Mouse (Mus musculus): ENCODE data around the gene Dnaja4.

The Dnaja4 gene

GRCm38 (mm10) chr9:54708085-54708484 is 9.4 kb downstream of the Dnaja4 start:
- 0 out of 2 replicates have a peak, but pooled peaks cover 1% of the 10 kb centered on the region for H3K27me3 ChIP-seq (ENCODE audit: control insufficient read depth, insufficient read depth, low read length, poor library complexity, severe bottlenecking)
- DNase-seq (ENCODE audit: low read depth, low spot score): no peak
- peaks cover 1% of the 10 kb centered on the region; the same call in 1 of the 2 replicates for H3K36me3 ChIP-seq (ENCODE audit: control insufficient read depth, insufficient read depth, low read length, poor library complexity, severe bottlenecking)

GRCm38 (mm10) chr9:54715776-54716175 is 17.1 kb downstream of the Dnaja4 start:
- Histone ChIP-seq H3K27me3 (ENCODE audit: control insufficient read depth, insufficient read depth, low read length, poor library complexity, severe bottlenecking) (no peaks in the 10 kb centered on the region), H3K36me3 (ENCODE audit: control insufficient read depth, insufficient read depth, low read length, poor library complexity, severe bottlenecking) (peaks cover 16% of the 10 kb centered on the region)
- DNase-seq (ENCODE audit: low read depth, low spot score): no peak

GRCm38 (mm10) chr9:54717527-54717926 is 18.9 kb downstream of the Dnaja4 start:
- no peak for DNase-seq (ENCODE audit: low read depth, low spot score)
- Histone ChIP-seq H3K27me3 (ENCODE audit: control insufficient read depth, insufficient read depth, low read length, poor library complexity, severe bottlenecking) (no peaks in the 10 kb centered on the region), H3K36me3 (ENCODE audit: control insufficient read depth, insufficient read depth, low read length, poor library complexity, severe bottlenecking) (peaks cover 19% of the 10 kb centered on the region)

- Histone ChIP-seq H3K36me3 (ENCODE audit: control insufficient read depth, insufficient read depth, low read length, poor library complexity, severe bottlenecking) (peaks cover 13% of the 10 kb centered on the region), H3K27me3 (ENCODE audit: control insufficient read depth, insufficient read depth, low read length, poor library complexity, severe bottlenecking) (no peaks in the 10 kb centered on the region)
- no peak for DNase-seq (ENCODE audit: low read depth, low spot score)
Measured at GRCm38 (mm10) chr9:54722156-54722555, 23.5 kb downstream of the Dnaja4 start.

GRCm38 (mm10) chr9:54722596-54722995 is 23.9 kb downstream of the Dnaja4 start:
- peaks cover 14% of the 10 kb centered on the region for H3K36me3 ChIP-seq (ENCODE audit: control insufficient read depth, insufficient read depth, low read length, poor library complexity, severe bottlenecking)
- no peak for DNase-seq (ENCODE audit: low read depth, low spot score)
- H3K27me3 ChIP-seq (ENCODE audit: control insufficient read depth, insufficient read depth, low read length, poor library complexity, severe bottlenecking): no peaks in the 10 kb centered on the region

- H3K36me3 ChIP-seq (ENCODE audit: control insufficient read depth, insufficient read depth, low read length, poor library complexity, severe bottlenecking): peaks cover 13% of the 10 kb centered on the region
- DNase-seq (ENCODE audit: low read depth, low spot score): no peak
- no peaks in the 10 kb centered on the region; the same call in 1 of the 2 replicates for H3K27me3 ChIP-seq (ENCODE audit: control insufficient read depth, insufficient read depth, low read length, poor library complexity, severe bottlenecking)
Measured at GRCm38 (mm10) chr9:54726315-54726714, 27.6 kb downstream of the Dnaja4 start.

- Histone ChIP-seq H3K27me3 (ENCODE audit: control insufficient read depth, insufficient read depth, low read length, poor library complexity, severe bottlenecking) (no peaks in the 10 kb centered on the region; the same call in 1 of the 2 replicates), H3K36me3 (ENCODE audit: control insufficient read depth, insufficient read depth, low read length, poor library complexity, severe bottlenecking) (peaks cover 4% of the 10 kb centered on the region; the same call in 1 of the 2 replicates)
- peak; percentile 73 for DNase-seq (ENCODE audit: low read depth, low spot score)
Measured at GRCm38 (mm10) chr9:54732122-54732521, 33.4 kb downstream of the Dnaja4 start.

- no peaks in the 10 kb centered on the region; the same call in 1 of the 2 replicates for H3K27me3 ChIP-seq (ENCODE audit: control insufficient read depth, insufficient read depth, low read length, poor library complexity, severe bottlenecking)
- DNase-seq (ENCODE audit: low read depth, low spot score): peak; percentile 97
- H3K36me3 ChIP-seq (ENCODE audit: control insufficient read depth, insufficient read depth, low read length, poor library complexity, severe bottlenecking): peaks cover 2% of the 10 kb centered on the region; the same call in 1 of the 2 replicates
Measured at GRCm38 (mm10) chr9:54733921-54734638, 35.4 kb downstream of the Dnaja4 start, which contains the start of gene Wdr61. TSS of gene Wdr61 (minus strand) at chr9:54734519.

- H3K27me3 ChIP-seq (ENCODE audit: control insufficient read depth, insufficient read depth, low read length, poor library complexity, severe bottlenecking): no peaks in the 10 kb centered on the region
- peak; percentile 5 for DNase-seq (ENCODE audit: low read depth, low spot score)
- no peaks in the 10 kb centered on the region for H3K36me3 ChIP-seq (ENCODE audit: control insufficient read depth, insufficient read depth, low read length, poor library complexity, severe bottlenecking)
Measured at GRCm38 (mm10) chr9:54734639-54735252, 36.1 kb downstream of the Dnaja4 start.

- H3K27me3 ChIP-seq (ENCODE audit: control insufficient read depth, insufficient read depth, low read length, poor library complexity, severe bottlenecking): no peaks in the 10 kb centered on the region
- H3K36me3 ChIP-seq (ENCODE audit: control insufficient read depth, insufficient read depth, low read length, poor library complexity, severe bottlenecking): no peaks in the 10 kb centered on the region
- peak; percentile 89 for DNase-seq (ENCODE audit: low read depth, low spot score)
Measured at GRCm38 (mm10) chr9:54736284-54736701, 37.6 kb downstream of the Dnaja4 start.

GRCm38 (mm10) chr9:54738376-54738775 is 39.7 kb downstream of the Dnaja4 start:
- Histone ChIP-seq H3K36me3 (ENCODE audit: control insufficient read depth, insufficient read depth, low read length, poor library complexity, severe bottlenecking) (no peaks in the 10 kb centered on the region), H3K27me3 (ENCODE audit: control insufficient read depth, insufficient read depth, low read length, poor library complexity, severe bottlenecking) (no peaks in the 10 kb centered on the region)
- peak; percentile 12 for DNase-seq (ENCODE audit: low read depth, low spot score)

- no peak for DNase-seq (ENCODE audit: low read depth, low spot score)
- no peaks in the 10 kb centered on the region for H3K27me3 ChIP-seq (ENCODE audit: control insufficient read depth, insufficient read depth, low read length, poor library complexity, severe bottlenecking)
Measured at GRCm38 (mm10) chr9:54743891-54744290, 45.2 kb downstream of the Dnaja4 start.

GRCm38 (mm10) chr9:54745740-54746370 is 47.2 kb downstream of the Dnaja4 start:
- Histone ChIP-seq H3K36me3 (ENCODE audit: control insufficient read depth, insufficient read depth, low read length, poor library complexity, severe bottlenecking) (no peaks in the 10 kb centered on the region), H3K27me3 (ENCODE audit: control insufficient read depth, insufficient read depth, low read length, poor library complexity, severe bottlenecking) (no peaks in the 10 kb centered on the region)
- no peak for DNase-seq (ENCODE audit: low read depth, low spot score)

More at GRCm38 (mm10) chr9:54743891-54744290, 45.2 kb downstream of the Dnaja4 start:
- H3K36me3 ChIP-seq (ENCODE audit: control insufficient read depth, insufficient read depth, low read length, poor library complexity, severe bottlenecking): no peaks in the 10 kb centered on the region

- no peaks in the 10 kb centered on the region for H3K36me3 ChIP-seq (ENCODE audit: control insufficient read depth, insufficient read depth, low read length, poor library complexity, severe bottlenecking)
- DNase-seq (ENCODE audit: low read depth, low spot score): no peak
- no peaks in the 10 kb centered on the region for H3K27me3 ChIP-seq (ENCODE audit: control insufficient read depth, insufficient read depth, low read length, poor library complexity, severe bottlenecking)
Measured at GRCm38 (mm10) chr9:54750215-54750981, 51.7 kb downstream of the Dnaja4 start.
